Mouse (Mus musculus) cerebellum, adult 9-10 months (tissue): ENCODE measurements around the gene Tbc1d2b.

Experiments used
- DNase-seq: peaks from one replicate; pipeline ENCODE4 v3.0.0; 2022

Gene Tbc1d2b

DNA sequence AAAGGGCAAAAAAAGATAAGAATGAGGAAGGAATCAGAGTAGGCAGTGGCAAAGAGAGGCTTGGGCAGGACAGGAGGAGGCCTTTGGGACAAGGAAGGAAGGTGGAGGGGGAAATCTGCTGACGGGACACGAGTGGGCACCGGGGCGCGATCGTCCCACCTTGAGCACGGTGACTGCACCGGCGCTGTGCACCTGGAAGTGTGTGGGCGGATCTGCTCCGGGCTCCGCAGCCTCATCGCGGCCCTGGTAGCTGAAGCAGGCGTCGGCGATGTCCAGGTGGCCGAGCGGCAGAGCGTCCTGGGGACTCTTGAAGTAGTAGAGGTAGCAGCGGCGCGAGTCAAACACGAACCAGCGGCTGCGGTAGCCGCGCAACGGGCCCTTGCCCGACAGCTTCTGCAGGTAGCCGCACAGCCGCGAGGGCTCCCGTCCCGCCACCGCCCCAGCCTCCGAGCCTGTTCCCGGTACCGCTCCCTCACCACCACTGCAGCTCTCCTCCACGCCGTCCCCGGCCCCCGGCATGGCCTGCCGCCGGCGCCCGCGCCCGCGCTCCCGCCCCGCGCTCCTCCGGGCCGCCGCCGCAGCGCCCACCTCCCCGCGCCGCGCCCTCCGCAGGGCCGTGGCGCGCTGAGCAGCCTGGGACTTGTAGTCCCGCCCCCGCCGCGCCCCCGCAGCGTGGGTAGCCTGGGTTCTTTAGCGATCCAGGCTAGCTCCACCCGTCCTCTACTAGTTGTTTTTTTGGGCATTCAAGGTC, at the start of gene Tbc1d2b:
Gene Tbc1d2b, minus strand, starts transcription at position 612 of the 751 bp plus-strand sequence.
- peak; percentile 78 for DNase-seq

DNA sequence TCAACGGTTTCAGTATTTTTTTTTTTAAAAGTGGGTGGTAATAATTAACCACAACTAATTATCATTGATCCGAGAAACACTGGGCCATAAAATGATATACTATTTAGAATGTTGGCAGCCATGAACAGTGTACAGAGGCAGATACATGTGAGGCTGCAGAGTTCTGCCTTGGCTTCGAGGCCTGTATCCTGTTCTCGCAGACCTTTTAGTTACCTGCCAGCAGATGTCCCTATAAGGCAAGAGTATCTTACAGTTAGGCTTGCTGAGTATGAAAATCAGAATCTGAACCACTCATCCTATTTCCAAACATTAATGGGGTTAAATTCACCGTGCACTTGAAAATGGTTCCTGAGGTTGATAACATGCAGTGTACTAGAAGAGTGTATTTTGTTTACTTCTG, 45.7 kb upstream of the Tbc1d2b start:
- DNase-seq = peak; percentile 48

DNA sequence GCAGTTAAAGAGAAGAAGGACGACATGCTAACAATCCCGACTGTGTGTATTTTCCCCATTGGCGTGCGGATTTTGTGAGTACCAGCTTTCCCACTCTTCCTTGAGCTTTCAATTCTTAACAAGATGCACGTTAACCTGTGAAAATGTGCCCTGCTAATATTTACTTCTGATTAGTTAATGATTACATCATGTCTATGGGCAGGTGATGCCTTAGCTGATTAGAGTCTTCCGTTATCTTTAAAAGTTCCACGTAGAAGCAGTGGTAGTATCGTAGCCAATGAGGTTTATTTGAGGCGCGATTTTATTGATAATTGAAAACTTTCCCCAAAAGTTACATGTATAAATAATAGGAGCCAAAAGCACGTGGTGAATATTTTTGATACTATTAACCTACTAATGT, 45.1 kb upstream of the Tbc1d2b start:
- no peak for DNase-seq

DNA sequence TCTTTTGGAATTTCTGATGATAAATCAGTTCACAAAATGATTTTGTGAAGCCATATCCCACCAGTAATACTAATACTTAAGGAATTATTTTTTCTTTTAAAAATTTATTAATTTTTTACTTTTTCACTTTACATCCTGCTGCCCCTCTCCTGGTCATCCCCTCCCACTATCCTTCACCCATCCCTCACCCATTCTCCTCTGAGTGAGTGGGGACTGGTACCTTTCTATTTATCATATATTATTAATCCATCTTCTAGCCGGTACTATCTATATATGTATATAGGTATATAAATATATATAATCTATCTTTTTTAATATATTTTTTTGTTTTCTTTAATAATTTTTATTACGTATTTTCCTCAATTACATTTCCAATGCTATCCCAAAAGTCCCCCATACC, 33.6 kb upstream of the Tbc1d2b start:
- no peak for DNase-seq

DNA sequence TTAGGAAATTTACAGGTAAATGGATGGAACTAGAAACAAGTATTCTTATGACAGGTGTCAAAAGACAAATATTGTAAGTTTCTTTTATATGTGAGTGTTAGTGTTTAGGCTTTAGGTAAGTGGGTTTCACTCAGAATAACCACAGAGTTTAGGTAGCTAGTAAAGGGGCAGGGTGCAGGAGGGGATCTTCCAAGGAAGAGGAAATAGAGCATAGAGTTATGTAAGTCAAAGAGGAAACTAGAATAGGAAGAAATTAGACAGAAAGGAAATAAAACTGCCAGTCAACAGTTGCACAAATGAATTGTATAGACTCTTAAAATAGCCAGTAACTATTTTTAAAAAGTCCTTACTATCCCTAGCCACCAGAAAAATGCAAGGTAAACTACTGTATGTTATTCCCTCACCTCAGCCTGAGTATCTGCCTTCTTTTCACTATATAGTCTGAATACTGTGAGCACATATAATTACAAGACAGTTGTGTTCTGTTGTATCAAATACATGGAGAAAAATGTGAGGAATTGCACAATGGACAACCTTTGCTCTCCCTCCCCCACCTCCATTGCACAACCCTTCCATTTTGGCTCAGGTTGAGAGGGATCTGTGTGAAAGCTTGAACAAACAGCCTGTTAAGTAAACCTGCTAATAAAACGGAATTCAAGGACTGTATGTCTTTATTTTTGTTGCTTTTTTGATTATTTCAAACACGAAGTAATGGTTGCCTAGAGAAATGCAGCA, 32.7 kb upstream of the Tbc1d2b start:
- no peak for DNase-seq

DNA sequence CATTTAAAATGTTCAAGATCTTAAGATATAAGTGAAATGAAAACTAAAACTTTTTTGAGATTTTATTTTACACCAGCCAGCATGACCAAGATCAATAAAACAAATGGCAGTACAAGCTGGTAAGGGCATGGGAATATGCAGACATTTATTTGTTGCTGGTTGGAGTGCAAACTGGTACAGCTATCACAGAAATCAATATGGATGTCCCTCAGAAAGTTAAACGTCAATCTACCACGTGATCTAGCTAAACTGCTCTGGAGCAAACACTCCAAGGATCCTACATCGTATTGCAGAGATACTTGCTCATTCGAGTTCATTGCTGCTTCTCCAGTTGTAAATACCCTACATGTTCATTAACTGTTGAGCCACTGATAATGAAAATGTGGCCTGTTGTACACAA, 32.1 kb upstream of the Tbc1d2b start:
- DNase-seq = no peak

DNA sequence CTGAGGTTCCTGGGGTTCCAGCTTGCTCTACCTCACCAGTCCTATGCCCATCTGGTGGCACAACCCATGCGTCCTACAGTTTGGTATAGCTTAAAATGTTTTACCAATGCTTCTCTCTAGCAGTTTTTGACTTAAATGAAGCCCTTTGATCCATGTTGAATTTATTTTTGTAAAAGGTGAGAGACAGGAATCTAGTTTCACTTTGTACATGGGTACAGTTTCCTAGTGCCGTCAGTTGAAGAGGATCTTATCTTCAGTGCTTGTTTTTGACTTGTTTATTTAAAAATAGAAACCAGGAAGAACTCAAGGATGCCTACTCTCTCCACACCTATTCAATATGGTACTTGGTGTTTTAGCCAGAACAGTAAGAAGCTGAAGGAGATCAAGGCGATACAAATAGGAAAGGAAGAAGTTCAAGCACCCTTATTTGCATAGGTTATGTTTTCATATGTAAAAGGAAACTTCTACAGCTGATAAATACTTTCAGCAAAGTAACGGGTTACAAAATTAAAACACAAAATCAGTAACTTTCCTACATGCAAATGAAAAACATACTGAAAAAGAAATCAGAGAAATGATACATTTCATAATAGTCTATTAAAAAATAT, 30.6 kb upstream of the Tbc1d2b start:
- no peak for DNase-seq

DNA sequence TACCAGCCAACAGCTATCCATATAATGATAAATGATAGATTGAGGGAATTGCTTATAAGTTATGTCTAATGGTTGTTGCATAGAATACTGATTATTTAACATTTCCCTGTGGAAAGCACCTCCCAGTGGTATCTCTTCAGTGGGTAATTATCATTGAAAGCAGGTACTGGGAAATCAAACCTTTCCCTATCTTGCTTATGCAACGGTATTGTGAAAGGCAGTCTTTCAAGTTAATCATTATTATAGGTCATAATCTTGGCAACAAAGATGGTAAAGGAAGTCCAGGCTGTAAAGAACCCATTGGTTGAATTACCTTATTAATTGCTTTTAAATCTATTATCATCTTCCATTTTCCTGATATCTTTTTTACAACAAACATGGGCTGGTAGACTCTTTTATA, 27.0 kb upstream of the Tbc1d2b start:
- no peak for DNase-seq

DNA sequence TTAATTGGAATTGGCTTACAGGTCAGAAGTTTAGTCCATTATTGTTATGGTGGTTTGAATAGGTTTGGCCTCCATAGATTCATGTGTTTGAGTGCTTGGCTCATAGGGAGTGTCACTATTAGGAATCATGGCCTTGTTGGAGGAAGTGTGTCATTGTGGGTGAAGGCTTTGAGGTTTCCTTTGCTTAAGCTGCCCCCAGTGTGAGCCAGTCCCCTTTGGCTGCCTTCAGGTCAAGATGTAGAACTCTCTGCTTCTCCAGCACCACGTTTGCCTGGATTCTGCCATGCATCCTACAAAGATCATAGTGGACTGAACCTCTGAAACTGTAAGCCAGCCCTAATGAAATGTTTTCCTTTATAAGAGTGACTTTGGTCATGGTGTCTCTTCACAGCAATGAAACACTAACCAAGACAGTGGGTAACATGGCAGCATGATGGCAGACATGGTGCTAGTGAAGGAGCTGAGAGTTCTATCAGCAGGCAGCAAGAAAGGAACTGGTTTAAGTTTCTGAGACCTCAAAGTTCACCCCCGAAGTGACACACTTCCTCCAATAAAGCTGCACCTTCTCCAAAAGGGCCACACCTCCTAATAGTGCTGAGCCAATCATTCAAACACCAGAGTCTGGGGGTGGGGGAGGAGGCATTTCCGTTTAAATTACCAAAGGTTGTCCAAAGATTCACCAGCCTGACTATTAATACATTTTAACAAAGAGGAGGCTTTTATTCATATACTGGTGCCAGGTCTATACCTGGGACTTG, 23.2 kb upstream of the Tbc1d2b start:
- no peak for DNase-seq

DNA sequence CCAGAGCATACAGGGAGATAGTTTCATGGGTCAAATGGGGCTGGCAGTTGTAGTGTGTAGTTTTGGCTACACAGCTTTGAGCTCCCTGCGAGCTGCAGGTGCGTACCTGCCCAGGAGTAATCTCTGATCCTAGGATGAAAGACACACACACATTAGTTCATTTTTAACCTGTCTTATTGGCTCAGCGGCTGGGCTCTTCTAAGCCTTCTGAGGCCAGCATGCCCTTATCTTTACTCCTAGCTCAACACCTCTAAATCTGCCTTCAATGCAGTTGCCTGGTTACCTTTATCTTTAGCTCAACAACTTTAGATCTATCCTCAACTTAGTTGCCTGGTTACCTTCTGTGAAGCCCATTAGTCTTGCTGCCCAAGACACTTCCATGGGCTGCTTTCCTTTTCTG, 7.8 kb upstream of the Tbc1d2b start:
- DNase-seq = no peak

DNA sequence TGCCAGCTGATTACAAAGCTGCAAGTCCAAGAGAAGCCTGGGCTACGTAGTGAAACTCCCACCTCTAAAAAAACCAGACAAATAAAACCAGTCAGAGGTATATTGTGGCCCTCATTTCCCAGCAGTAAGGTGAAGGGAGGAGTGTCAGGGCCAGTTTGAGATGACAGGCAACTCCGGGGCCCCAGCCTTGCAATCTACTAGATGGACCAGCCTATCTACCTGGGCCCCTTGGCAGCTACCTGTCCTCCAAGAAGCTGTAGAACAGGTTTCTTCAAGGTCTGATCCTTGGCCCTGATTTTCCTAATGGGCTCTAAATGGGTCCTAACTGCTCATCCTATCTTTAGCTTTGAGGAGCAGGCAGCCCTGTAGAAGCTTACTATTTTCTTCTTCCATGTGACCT, 7.3 kb upstream of the Tbc1d2b start:
- DNase-seq = no peak

DNA sequence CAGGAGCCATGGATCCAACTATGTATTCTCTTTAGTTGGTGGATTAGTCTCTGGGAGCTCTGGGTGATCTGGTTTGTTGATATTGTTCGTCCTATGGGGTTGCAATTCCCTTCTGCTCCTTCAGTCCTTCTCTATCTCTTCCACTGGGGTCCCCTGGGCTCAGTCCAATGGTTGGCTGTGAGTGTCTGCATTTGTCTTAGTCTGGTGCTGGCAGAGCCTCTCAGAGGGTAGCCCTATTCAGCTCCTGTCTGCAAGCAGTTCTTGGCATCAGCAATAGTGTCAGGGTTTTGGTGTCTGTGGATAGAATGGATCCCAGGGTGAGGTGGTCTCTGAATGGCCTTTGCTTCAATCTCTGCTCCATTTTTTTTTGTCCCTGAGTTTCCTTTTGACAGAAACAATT, 6.2 kb upstream of the Tbc1d2b start:
- no peak for DNase-seq

DNA sequence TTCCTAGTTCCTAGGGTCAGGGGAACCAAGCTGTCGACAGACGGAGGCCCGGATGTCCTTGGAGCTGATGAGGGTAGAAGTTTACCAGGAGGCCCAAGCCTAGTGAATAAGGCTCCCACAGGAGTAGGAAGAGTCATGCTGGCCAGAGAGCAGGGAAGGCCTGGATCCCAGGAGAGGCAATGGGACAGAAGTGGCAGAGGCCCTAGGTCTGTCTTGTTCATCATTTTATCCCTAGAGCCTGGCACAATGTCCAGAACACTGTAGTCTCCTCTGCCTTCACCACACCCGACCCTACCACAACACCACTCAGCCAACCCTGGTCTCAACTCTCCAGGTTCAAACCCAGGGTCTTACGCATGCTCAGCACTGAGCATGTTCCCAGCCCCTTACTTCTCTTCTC, 5.3 kb upstream of the Tbc1d2b start:
- DNase-seq = no peak

DNA sequence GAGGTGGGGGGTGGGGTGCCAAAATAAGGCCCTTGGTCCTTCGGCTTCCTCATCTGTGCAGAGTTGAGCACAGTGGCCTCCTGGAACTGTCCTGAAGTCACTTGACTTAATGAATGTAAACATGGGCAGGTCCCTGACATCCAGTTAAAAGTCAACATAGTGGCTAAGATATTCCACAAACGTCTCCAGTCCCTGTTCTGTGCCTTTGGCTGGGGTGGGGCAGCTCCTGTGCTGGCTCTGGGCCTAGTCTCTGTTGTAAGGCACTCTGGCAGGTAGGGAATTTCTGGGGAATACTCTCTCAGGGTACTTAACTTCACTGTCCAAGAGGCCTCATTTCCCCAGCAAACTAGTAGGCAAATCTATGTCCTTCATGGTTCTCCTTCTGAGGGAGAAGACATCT, 4.9 kb upstream of the Tbc1d2b start:
- DNase-seq = no peak

DNA sequence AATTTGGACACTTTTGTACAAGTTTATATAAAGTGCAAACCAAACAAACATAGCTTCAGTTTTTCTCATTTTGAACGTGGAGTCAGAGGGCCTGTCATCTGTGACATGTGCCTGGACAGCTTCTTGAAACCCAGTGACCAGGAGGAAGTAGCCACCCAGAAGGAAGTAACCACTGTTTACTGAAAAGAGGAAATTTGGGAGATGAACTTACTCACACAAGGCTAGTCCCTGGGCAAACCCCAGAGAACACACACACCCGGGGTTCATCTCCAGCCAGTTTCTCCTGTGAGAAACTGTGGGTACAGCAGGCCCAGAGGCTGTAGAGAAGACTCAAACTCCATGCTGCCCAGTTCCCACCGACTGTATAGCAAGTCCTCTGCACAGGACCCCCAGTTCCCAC, 3.9 kb upstream of the Tbc1d2b start:
- DNase-seq = no peak

DNA sequence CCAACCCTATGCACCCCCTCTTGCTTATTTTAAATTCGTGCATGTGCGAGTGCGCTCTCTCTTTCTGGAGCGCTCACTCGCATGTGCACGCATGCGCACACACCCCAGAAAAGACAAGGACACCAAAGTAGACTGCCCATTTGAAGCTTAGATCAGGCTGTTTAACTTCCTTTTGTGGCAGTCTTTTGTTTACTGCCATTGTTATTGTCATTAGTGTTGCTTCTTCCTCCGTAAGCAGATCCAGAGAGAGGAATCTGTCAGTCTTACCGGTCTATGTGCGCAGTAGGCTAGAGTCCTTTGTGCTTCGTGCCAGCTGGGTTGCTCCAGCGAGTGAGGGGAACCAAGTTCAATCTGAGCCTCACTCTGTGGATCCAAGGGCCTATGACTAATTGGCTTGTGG, 1.7 kb upstream of the Tbc1d2b start:
- no peak for DNase-seq

DNA sequence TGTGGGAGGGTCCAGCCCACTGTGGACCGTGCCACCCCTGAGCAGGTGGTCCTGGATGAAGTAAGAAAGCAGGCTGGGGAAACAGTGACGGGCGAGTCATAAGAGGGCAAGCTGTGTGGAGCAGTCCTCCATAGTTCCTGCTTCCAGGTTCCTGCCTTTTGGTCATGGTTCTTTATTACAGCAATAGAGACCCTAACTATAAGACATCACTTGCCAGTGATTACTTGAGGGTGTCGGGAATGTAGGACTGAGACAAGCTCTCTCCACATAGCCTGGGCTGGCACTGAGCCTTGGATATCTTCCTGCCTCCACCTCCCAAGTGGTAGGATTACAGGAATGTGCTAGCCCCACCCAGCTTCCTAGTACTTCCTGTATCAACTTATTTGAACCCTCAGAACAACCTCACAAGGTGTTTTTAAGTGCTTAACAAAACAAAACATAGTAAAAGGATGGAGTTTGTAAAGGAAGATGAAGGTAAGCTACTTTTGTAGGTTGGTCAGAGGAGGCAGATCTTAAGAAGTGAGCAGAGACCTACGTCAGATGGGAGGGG, 1.0 kb upstream of the Tbc1d2b start:
- DNase-seq = no peak

DNA sequence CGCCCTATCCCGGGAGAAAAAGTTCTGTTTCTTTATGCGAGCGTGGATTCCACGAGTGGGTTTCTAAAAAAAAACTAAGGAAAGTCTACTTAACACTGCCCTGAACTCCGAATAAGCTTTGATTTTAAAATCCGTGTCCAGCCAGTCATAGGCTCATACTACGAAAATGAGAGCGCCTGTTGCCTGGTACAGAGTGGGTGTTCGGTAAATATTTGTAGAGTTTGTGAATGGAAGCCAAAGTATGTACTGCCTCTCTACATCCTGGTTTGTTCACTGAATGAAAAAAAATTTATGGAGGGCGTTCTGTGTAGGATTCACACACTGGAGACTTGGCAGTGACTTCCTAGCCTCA, 316 bp upstream of the Tbc1d2b start:
- DNase-seq = no peak

DNA sequence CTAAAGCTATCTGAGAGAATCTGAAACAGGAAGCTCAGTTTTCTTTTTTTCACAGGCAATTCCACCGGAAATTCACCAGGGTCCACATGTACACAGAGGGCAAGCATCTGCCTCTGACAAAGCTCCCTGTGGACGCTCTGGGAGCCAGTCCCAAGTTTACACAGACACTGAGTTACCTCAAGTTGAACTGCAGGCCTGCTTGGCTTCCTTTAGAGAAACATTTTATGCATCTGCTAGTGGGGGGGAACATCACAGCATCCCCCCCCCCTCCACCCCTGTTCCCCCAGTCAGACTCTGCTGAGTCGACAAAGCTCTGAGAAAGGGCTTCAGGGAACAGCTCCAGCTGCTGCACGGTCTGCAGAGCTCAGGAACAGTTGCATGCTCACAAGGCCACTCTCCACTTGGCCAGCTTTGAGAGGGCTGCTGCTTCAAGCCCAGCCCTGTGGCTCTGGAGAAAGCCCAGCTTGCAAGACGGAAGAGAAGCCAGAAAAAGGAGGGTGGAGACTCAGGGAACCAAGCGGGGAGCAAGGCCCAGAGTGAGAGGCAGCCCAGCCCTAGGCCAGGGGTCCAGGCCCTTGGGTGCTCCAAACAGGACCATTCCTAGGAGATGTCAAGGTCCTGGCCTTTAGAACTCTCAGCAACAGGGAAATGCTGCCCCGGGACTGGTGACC, 1.5 kb downstream of the Tbc1d2b start:
- DNase-seq = peak; percentile 42

DNA sequence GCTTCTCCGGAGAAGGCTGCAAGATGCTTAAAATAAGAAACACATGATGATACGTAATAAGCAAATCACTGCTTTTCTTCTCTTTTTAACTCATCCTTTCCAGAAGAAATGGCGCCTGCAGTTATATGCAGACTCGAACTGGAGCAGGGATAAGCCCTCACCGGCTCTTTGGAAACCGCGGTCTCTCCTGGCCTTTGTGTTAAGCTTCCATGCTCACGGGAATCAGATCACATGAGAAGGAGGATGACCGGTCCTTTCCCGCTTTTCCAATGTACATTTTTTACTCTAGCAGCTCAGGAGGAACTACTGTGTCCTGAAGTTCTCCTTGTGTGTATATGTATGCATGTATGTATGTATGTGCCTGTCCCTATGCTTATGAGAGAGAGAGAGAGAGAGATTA, 3.7 kb downstream of the Tbc1d2b start:
- DNase-seq = no peak

DNA sequence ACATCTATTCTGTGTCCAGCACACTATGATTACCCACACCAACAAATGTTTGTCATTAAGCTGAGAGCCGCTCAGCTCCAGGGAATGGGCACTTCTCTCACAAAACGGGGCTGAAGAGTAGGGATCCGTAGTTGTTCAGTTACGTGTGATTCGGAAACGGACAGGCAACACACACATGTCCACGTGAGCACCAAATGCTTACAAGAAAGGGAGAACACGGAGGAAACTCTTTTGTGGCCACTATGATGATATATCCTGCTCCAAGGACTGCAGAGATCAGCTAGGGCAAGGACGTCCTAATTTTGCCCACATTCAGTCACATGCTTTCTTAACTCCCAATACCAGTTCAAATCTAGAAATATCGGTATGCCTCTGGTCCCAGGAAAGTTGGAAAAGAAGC, 4.5 kb downstream of the Tbc1d2b start:
- DNase-seq = no peak

DNA sequence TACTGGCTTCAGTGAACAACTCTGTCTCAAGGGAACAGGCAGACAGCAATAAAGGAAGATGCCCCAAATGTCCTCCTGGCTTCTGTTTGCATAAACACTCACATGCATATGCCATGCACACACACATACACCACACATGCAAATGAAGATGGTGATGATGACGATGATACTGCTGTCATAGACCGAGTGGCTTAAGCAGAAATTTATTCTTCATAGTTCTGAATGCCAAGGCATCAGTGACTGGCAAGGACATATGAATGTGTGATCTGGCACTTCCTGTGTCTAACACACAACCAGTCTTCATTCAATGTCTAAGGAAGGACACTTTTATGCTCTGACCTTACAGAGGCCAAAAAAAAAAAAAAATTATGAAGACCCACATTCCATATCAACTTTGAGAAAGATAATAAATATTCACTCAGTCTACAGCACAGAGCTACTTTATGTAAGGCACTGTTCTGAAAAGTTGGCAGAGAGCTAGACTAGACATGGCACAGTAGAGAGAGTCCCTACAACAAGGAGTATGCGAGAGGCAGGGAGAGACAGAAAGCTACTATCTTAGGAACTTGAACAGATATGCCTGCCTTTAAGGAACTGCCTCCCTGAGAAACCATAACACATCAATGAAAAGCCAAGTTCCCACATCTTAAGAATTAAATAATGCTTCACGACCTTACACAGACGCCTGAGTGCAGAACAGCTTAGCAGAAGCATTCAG, 5.1 kb downstream of the Tbc1d2b start:
- DNase-seq = no peak
